Mouse (Mus musculus): ENCODE results near the gene Rnf220.

Gene Rnf220

DNA sequence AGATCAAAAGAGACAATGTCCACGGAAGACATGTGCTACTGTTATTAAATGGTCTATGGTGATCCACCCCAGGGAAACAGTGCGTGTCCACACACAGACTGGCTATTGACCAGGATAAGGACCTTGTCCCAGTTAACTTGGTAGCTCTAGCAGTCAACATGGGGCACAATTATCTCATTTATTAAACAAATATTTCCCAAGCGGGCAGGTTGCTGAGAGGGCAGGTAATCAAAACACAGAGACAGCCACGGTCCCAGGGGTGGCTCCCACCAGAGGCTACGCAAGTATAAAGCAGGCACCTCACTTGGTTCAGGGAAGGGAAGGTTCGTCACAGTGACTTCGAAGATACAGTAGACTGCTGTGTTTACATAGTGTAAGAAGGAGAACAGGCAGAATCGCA is 153.5 kb downstream of the Rnf220 start:
- DNase-seq (ENCODE audit: low spot score in 2 of 2): no peak

DNA sequence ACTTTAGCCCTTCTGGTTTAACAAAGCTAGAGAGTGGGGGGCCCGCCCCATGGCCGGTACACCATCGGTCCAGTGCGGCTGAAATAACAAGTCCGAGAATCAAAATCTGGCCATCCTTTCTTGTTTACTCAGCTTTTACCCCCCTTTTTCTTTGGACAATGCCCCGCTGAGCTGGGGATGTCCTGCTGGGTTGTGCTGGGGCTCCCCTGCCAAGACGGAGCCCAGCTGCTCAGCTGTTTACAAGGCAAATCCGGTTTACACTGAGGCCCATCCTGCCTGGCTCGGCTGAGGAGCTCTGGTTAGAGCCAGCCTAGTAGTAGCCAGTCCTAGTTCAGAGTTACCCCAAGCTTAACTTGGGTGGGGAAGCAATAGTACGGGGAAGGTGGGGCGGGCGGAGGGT is 154.1 kb downstream of the Rnf220 start:
- no peak for DNase-seq (ENCODE audit: low spot score in 2 of 2)

DNA sequence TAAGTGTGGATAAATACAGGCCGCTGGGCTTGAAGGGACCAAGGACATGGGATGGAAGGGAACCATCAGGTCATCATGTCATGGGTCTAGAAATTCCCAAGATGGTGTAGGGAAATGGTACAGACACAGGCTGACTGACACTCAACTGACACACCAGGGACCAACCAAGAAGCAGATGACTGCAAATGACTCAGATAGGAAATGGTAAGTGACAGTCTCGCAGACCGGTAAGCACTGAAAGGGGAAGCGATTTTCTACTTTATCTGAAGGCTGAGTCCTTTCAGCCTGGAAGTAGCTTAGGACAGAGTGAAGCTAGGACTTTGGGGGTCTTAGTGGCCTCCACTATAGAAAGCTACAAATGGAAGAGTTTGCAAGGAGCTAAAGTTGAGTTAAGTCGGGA is 155.6 kb downstream of the Rnf220 start:
- no peak for DNase-seq (ENCODE audit: low spot score in 2 of 2)

DNA sequence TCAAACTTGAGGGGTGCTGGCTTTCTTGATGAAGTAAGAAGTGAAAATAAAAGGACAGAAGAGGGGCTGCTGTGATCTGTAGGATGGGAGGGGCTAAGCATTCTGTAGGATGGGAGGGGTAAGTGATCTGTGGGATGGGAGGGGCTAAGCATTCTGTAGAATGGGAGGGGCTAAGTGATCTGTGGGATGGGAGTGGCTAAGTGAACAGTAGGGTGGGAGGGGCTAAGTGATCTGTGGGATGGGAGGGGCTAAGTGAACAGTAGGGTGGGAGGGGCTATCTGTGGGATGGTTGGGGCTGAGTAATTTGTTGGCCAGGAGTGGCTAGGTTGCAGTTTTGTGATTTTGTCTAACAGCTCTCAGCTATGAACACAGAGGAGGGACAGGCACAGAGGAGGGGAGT is 157.1 kb downstream of the Rnf220 start:
- DNase-seq (ENCODE audit: low spot score in 2 of 2): no peak

DNA sequence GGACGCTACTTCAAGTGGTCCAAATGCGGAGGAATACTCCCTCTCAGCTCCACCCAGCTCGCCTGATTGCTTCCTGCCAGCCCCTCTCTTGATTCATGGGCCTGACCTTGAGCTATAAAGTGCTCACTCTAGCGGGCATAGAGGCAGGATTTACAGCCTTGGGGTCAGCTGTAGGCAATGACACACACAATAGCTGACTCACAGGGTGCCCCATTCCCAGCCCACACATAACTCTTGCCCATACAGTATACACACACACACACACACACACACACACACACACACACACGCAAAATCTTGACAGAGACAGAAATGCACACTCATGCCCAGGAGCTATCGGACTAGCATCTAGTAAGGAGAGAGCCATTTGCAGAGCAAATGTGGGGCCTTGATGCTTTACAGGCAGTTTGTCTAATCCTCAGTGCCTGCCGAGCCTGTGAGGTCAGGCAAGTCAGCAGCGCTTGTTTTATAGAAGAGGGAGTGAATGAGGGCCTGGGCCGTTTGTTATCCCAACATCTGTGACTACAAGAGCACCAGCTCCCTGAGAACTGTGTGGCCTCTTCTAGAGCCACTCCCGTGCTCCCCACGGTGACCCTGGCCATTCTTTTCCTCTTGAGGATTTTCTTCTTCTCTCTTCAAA is 165.9 kb downstream of the Rnf220 start:
- no peak for DNase-seq (ENCODE audit: low spot score in 2 of 2)

DNA sequence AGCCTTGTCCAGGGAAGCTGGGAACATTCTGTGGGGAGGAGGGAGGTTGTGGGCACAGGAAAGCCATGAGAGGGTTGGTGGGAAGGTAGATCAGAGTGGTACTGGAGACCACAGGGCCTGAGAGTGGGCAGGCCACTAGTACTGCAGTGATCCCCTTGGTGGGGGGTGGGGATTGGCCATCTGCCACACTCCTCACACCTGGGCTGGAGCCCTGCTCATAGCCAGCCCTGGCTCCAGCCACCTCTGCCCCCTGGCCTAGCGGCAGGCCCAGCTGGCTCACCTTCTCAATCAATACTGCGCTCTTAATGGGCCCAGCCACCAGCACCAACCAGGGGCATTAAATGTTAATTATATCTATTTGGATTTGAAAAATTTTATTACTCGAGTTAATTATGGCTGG is 166.7 kb downstream of the Rnf220 start:
- no peak for DNase-seq (ENCODE audit: low spot score in 2 of 2)

DNA sequence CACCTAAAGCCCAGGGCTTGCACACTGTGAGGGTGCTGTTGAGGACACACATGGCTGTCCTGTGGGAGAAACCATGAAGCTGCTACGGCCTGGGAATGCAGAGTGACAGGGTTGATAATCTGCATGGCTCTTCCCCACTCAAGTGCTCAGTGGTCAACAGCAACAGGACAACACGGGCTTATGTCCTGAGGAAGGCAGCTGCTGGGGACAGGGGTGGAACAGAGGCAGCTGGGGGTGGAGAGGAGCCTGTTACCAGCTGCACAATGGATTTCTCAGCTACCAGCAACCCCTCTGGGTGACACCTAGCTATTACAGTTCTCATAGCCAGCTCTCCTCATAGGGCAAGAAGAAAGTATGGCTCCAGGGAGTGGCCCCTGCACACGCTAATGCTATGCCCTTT is 169.9 kb downstream of the Rnf220 start:
- DNase-seq (ENCODE audit: low spot score in 2 of 2): no peak

DNA sequence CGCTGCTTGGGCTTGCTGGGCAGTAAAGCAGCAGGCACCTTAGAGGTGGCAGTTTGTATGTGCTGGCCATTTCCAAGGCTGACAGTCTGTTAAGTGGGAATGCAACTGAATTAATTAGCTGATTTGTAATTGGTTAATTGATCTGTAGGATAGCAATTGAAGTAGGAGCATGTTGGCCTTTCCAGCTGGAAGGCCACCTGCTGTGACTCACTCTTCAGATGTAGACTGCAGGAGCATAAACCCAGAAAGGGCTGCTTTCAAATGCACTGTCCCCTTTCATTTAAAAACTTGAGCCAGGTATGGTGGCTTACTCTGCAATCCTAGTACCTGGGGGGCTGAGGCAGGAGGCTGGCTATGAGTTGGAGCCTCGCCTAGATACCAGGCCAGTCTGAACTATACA is 171.8 kb downstream of the Rnf220 start:
- DNase-seq (ENCODE audit: low spot score in 2 of 2): no peak

DNA sequence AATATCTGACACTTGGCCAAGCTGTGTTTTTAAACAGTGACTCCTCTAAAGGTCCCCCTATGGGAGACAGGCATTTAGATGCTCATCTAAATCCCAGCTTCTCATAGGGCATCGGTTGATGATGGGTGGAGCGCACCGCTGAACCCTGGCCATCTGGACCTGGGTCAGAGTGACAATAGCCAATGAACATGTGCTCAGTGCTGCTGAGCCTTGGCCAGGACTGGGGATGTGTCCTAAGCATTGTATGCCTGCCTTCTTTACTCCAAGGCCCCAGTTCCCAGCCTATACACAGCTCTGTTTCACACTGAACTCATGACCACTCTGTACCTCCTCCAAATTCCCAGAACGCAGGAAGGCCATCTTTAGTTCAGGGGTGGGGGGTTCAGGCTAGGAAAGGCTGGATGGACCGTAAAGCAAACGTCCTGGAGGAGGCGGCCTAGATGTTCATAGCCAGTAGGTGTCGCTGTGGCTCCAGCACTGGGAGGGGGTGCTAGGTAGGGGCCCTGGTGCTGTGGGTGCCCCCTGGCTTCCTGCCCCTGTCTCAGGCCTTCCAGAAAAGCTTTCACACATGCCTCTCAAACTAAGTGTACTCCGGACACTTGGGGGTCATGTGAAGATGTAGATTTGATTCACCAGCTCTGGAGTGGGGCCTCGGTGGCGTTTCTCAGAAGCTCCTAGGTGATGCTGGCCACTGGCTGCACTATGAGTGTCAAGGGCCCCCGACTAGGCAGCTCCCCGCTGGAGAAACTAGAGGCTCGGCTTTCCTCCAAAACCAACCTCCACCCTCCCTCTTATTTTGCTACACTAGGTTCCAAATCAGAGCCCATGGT is 173.1 kb downstream of the Rnf220 start:
- peak; percentile 32 to 48 for DNase-seq (ENCODE audit: low spot score in 2 of 2)

DNA sequence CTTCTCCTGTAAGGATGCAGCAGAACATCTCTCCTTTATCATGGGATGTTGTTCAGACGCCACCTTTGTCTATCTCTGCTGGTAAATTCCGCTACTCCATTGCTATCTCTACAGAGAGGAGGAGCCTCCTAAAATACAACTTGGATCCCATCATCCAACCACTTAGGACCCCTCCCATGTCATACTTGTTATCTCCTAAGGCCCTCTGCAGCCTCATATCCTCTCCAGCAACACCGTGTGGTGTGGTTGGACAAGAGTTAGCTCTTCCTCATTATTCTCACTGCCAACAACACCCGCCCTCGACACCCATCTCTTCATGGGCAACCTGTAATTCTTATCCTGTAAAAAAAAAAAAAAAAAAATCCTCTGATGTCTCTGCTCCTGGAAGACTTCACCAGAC is 175.8 kb downstream of the Rnf220 start:
- DNase-seq (ENCODE audit: low spot score in 2 of 2): no peak

DNA sequence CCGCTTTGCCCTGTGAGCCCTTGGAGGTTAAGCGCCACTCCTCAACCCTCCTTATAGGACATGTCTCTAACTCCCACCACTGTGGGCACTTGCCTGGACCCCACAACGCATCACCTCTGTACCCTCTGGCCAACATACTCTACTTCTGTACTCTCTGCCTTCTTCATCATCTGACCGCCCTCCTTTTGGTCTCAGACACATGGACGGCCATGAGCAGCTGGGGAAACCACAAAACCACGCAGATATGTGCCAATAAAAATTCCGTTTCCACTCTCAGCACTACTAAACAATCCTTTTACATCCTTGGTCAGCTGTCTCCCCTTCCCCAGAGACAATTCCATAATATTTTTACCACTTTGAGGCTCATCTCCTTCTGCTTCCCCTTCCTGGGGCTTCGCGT is 178.3 kb downstream of the Rnf220 start:
- no peak for DNase-seq (ENCODE audit: low spot score in 2 of 2)

DNA sequence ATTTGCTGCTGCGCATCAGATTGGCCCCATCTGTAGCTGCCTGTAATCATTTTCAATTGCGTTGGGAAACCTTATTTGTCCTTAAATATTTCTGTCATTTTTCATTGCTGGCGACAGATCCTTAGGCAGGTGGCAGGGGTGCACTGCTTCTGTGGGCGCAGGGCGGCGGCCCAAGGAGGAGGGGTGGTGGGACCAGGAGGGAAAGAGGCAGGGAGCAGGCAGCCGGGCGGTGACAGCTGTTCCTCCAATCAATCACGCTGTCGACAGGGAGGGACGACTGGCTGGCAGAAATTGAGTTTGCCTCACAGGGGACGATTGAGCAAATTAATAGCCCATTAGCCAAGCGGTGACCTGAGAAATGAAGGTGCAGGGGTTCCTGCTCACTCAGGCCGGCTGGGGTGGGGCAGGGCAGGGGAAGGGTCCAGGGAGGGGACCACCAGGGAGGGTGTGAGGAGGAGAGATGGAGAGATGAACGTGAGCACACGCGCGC is 179.1 kb downstream of the Rnf220 start:
- DNase-seq (ENCODE audit: low spot score in 2 of 2): no peak

DNA sequence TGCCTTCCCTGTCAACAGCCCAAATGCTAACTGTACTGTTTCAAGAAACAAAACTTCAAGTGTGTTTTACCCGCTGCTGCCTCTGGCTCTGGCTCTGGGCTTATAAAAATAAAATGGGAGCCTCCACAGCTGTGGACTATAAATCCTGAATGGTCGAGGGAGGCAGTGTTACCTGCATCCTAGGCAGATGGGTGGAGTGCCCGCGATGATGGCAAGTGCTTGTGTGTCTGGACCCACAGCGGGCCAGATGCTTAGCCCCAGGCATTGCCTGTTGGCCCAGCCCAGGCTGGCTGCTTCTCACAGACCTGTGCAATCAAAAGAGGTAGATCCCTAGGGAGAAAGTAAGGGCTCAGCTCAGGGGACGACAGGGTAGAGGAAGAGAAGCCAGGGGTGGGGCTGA is 180.1 kb downstream of the Rnf220 start:
- no peak for DNase-seq (ENCODE audit: low spot score in 2 of 2)

DNA sequence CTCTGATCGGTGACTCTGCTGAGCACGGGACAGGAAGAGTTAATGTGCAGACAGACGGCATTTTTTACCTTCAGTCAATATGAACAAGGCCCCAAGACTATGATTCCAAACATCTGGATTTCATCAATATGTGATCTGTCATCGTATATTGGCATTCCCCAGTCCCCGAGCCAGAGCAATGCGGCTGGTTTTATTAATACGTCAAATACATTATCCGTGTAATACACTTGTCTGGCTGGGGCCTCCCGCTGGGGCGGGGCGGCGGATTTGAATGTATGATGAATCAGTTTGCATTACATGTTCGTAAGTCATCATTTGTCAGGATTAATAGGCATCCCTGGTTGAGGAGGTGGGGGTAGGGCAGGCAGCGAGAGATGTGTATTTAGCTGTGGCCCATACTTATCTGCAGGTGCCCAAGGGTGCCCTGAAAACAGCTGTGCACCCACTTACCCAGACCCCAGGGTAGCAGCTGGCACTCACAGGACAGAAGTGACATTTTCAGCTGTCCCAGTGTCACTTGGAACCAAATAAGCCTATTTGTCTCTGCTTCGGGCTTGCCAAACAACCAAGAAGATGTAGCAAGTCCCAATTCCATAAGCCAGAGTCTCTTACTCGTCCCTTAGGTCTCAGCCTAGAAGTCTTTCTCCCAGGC is 181.9 kb downstream of the Rnf220 start:
- no peak for DNase-seq (ENCODE audit: low spot score in 2 of 2)

DNA sequence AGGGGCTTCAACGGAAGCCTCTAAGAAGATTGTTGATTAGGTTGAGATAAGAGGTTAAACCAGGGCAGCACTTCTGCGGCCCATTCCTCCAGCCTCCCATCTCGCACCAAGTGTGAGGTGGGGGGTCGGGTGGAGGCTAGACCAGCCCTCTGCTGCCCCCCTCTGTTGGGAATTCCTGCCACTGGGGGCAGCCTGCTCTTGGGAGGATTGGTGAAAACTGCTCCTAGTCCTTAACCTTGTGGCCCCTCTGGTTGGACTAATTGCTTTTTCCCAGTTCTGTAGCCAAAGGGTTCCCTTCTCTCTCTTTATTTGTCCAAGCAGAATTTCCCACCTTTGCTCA is 183.8 kb downstream of the Rnf220 start:
- no peak for DNase-seq (ENCODE audit: low spot score in 2 of 2)

DNA sequence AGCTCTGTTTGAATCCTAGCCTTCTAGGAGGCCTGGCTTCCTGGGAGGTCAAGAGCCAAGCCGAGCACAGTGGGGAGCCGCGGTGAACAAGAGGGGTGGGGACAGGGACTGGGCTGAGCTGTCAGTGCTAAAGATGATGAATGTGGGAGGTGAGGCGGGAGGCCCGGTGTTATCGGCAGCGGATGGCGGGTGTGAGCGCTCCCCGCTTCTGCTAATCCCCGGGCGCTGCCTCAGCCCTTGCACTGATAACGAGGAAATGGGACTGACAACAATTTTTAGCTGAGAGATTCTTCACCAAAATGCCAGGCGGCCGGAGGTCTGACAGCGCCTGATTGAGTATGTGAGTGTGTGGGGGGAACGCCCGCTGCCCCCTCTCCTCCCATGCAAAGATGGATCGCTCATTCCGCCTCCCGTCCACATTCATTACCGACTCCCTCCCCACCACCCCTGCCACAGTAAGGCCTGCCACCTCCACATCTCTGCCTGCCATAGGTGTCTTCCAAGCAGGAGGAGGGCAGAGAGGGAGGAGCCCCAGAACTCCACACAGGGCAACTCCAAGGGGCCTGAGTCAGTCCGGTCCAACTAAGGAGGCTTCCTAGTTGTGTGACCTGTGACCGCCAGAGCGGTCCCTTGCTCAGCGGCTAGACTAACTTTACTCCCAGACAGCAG is 184.3 kb downstream of the Rnf220 start:
- no peak for DNase-seq (ENCODE audit: low spot score in 2 of 2)

DNA sequence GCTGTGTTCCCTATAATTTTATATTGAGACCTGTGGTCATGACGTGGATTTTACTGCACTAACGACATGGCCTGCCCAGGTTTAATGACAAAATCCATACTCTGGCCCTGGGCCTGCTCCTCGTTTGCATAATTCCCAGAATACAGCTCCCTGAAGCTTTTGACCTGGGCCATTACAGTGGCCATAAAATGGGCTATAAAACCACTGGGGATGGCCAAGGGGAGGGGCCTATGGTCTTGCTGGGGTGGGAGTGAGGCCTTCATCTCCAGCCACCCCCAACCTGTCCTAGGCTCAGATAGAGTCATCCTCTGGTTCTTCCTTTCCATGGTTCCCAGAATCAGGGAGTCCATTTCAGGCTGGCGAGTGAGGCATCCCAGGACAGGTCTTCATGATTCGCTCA is 185.0 kb downstream of the Rnf220 start:
- DNase-seq (ENCODE audit: low spot score in 2 of 2): no peak

DNA sequence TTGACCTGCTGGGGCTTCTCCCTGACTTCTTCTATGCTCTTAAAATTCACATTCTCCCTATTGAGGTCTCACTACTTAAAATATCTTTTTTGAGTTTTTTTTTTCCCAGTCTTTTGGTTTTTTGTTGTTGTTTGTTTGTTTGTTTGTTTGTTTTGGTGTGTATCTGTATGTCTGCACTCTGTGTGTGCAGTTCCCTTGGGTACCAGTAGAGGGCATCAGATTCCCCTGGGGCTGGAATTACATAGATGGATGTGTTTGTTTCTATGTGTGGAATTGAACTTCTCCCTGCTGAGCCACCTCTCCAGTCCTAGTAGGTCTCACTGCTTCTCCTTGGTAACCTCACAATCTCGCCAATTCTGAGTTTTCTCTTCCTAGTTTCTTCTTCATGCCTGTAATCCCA is 187.4 kb downstream of the Rnf220 start:
- no peak for DNase-seq (ENCODE audit: low spot score in 2 of 2)

DNA sequence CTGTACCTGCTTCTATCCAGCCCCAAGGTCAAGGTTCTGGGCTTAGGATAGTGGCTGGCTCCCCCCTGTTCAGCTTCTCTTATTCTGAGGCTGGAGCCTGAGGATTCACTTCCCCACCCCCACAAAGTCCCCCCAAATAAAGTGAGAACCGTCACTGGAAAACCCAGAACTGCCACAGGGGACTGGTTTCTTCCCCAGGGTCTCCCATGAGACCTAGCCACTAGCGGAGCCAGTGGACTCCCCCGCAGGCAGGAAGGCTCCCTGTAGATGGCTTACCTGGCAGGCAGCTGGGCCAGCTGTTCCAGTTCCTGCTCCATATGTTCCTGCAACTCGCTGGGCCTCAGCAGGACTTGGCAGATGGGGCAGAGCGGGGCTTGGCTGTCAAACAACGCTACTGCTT is 189.6 kb downstream of the Rnf220 start:
- no peak for DNase-seq (ENCODE audit: low spot score in 2 of 2)

DNA sequence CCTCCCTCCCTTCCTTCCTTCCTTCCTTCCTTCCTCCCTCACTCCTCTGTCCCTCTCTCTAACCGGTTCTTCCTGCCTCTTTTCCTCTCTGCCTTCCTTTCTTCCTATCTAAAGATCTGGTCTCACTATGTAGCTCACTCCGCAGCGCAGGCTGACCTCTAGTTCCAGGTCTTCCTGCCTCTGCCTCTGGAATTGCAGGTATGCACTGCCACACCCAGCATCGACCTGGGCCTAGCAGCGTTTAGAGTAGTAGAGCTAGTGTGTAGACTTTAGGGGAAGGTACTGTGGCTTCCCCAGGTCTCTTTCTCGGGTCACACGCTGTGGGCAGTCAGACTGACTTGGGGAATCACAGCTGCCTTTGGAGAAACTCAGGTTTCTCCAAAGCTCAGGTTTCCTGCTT is 191.4 kb downstream of the Rnf220 start:
- DNase-seq (ENCODE audit: low spot score in 2 of 2): no peak

DNA sequence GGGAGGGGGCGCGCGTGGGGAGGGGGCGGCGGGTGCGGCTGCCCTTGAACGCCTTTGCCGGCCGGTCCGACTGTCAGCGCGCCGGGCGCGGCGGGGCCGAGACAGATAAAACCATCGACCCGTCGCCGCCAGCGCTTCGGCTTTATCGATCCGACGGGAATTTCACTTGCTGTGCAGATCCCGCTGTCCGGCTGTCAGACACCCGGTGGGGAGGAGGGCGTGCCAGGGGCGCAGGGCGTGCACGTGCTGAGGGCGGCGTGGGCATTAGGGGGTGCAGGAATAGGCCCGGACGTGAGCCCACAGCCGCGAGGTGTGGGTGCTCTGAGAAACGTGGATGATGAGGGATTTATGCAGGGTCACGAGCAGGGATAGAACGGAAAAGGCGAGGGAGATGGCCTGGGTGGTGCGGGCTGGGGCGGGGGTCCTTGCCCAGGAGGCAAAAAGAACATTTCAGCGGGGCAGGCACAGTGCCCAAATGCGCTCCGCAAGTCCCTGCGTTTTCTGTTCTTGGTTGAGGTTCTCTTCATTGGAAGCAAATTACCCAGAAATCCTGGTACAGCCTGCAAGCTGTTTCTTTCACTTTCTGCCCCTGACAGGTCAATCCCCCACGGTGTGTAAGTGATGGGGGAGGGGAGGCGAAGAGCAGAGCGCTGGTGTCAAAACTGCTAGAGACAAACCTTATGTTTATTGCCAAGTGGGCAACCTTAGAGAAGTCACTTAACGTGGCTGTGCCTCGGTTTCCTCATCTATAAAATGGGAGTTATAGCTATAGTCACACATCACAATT is 192.4 kb downstream of the Rnf220 start:
- DNase-seq (ENCODE audit: low spot score in 2 of 2): no peak

Data from right cerebral cortex, adult 2 months (tissue).